Mouse (Mus musculus) macrophage (primary cell): ENCODE data around the gene Rsrc1. TPM values are rescaled to one million over a fixed set of nuclear protein-coding genes. Genes with fewer than 3 reads are reported as not detected.
"Not testable (repeated sequence)": the region's sequence is repeated elsewhere in the genome, so short reads cannot be mapped to it uniquely, and the experiment has no call there.

Source experiments
- H3K27ac ChIP-seq: fragments of 350-480 bp; formaldehyde crosslinking; 2 replicates; pipeline ENCODE4 v1.9.0; 2021
- H3K36me3 ChIP-seq: fragments of 350-480 bp; formaldehyde crosslinking; 2 replicates; pipeline ENCODE4 v1.9.0; 2021; ENCODE audit errors: inconsistent target
- H3K4me3 ChIP-seq: fragments of 350-480 bp; formaldehyde crosslinking; 2 replicates; pipeline ENCODE4 v1.9.0; 2021; ENCODE audit errors: inconsistent target
- H3K79me2 ChIP-seq: fragments of 350-480 bp; formaldehyde crosslinking; 2 replicates; pipeline ENCODE4 v1.9.0; 2021; ENCODE audit errors: inconsistent target
- WGBS: methylation state at CpG from one replicate; pipeline ENCODE4 v1.1.7; 2026; ENCODE audit warnings: inconsistent platforms; ENCODE audit not compliant: missing documents; 5-methylcytosine and 5-hydroxymethylcytosine counted together
- polyA plus RNA-seq: library from polyadenylated mRNA; stranded (reverse); fragments of 250-400 nt; gene quantifications from 3 replicates; pipeline ENCODE4 v1.2.4, GENCODE M21; 2018; ENCODE audit warnings: inconsistent platforms

Gene Rsrc1
- polyA plus RNA-seq, 1 experiment from 2014 or later = 38.8 TPM

DNA sequence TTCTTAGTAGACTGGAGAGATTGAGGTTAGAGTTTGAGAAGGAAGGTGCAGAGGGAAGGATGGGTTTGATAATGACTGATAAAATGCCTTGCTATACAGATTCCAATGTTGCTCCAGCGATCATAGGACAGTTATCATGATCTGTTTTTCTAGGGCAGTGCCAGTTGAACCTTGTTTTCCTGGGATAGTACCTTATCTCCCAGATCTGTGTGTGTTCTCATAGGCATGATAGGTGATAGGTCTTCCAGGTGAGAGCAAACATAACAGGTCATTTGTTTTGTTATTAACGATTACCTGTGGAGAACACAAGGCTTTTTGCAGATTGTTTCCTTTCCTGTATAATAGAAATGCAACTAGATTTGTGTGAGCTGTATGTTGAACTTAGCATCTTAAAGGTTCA, 94.3 kb downstream of the Rsrc1 start:
- Histone ChIP-seq H3K27ac (no peak overlapping the region), H3K36me3 (no peaks in the 10 kb centered on the region), H3K4me3 (no peak overlapping the region), H3K79me2 (no peaks in the 10 kb centered on the region)
- 93% methylated on average over 2 of the region's 2 CpGs for WGBS

DNA sequence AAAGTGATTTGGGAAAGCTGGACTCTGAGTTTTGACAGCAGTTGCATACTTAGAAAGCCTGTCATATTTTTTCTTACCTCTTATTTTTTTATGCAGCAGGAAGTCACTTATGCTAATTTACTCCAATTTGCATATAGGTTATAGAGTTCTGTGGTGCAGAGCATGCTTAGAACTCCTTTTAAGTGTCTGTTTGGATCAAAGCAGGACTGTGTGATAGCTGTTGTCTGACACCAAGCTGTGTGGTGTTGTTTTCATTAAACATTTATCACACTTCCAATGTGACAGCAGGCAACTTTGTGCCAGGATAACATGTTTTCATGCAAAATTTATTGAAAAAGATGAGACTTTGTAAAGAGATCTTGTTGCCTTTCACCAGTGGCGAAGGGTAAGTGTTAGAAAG, 103.6 kb downstream of the Rsrc1 start:
- Histone ChIP-seq H3K4me3 (no peak overlapping the region), H3K27ac (no peak overlapping the region), H3K36me3 (no peaks in the 10 kb centered on the region), H3K79me2 (no peaks in the 10 kb centered on the region)
- WGBS = 100% methylated on average over 1 of the region's 1 CpGs

DNA sequence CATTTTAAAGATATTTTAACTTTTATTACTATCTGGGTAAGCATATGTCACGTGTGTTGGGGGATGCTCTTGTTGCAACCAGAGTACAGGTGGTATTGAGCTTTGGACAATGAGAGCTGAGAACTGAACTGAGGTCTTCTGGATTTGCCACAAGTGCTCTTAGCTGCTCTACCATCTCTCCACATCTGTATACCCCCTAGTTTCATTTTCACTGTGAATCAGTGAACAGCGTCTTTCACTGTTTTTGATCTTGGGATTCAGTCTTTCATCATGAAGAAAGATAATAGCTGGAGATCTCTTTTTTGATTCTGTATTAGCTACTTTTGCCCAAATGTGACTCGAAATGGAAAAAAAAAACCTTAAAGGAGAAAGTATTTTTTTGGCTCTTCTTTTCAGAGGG, 127.2 kb downstream of the Rsrc1 start:
- Histone ChIP-seq H3K79me2 (no peaks in the 10 kb centered on the region), H3K27ac (no peak overlapping the region), H3K4me3 (no peak overlapping the region), H3K36me3 (no peaks in the 10 kb centered on the region)
- 98% methylated on average over 3 of the region's 3 CpGs for WGBS

DNA sequence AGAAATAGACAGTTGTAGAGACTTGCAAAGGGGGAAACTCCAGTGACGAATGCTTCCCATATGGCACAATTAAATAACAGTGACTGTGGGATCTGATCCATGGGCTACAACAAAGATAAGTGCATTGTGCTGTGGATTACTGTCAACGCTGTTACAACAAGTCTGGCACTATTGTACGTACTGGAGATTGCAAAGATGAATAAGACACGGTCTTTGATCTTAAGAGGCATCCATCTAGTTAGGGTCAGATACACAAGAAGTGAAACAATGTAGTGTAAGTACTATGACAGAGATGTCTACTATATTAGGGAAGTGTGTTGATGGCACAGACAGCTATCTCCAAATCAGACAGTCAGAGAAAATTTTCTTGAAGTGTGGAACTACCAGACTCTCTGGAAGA, 135.1 kb downstream of the Rsrc1 start:
- Histone ChIP-seq H3K79me2 (no peaks in the 10 kb centered on the region), H3K36me3 (no peaks in the 10 kb centered on the region), H3K4me3 (no peak overlapping the region), H3K27ac (no peak overlapping the region)
- WGBS = 91% methylated on average over 4 of the region's 4 CpGs

DNA sequence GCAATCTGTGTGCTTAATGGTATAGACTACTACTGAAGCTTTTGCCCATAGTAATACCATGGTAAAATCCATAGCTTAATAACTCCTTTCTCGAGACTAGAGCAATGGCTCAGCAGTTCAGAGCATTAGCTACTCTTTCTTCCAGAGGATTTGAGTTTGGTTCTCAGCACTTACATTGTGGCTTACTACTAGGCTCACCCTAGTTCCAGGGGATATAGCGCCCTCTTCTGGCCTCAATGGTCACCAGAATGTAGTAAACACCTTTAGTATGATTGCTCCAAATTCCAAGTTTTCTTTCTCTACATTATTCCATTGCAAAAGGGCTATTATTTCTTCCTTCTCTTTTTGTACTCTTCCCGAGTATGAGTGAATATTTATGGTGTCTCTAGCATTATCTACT, 151.3 kb downstream of the Rsrc1 start:
- H3K27ac ChIP-seq = no peak overlapping the region
- no peaks in the 10 kb centered on the region for H3K36me3 ChIP-seq
- H3K4me3 ChIP-seq = no peak overlapping the region
- 79% methylated on average over 3 of the region's 3 CpGs for WGBS
- no peaks in the 10 kb centered on the region for H3K79me2 ChIP-seq

DNA sequence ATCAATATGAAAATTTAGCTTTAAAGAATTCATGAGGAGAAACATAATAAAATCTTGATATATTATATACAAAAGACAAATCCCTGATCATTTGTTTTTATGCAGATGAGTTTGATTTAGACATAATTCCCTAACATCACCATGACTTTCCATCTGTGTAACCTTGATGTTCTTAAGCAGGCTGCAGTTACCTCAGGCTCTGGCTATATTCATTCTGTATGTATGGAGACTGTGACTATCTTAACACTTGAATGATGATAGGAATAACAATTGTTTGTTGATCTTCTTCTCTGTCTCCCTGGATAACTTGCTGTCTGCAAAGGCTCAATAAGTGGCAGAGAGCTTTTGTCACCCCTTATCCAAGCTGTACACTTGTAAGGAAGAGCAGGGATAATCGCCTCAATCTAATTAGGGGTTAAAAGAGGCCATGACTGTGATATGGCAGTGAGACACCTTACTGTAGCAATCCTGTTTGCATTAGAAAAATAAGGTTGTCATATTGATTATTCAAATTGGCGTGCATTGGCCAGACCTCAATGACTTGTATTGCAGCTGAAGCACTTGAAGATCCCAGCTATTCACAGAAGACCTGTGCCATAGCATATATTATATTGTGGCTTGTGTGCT, 154.7 kb downstream of the Rsrc1 start:
- Histone ChIP-seq H3K4me3 (no peak overlapping the region), H3K27ac (no peak overlapping the region), H3K36me3 (no peaks in the 10 kb centered on the region), H3K79me2 (no peaks in the 10 kb centered on the region)
- 93% methylated on average over 2 of the region's 2 CpGs for WGBS

DNA sequence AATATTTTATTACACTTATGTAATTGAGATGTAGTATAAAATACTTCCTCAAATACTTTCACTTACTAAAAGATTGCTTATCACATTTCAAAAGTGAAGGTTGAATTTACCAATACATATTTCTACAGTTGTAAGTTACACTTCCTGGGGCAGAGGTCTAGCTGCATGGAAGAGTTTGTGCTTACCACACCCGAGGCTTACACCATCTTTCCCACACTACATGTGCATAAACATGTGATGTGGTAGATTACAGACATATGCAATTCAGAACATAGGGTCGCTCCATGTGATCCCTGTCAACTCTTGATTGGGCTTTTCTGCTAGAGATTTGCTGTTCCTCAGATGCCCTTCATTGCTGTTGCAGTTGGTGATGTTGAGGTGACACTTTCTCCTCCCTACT, 163.8 kb downstream of the Rsrc1 start:
- no peaks in the 10 kb centered on the region for H3K79me2 ChIP-seq
- H3K4me3 ChIP-seq = no peak overlapping the region
- 82% methylated on average over 2 of the region's 2 CpGs for WGBS
- H3K36me3 ChIP-seq = no peaks in the 10 kb centered on the region
- no peak overlapping the region for H3K27ac ChIP-seq

DNA sequence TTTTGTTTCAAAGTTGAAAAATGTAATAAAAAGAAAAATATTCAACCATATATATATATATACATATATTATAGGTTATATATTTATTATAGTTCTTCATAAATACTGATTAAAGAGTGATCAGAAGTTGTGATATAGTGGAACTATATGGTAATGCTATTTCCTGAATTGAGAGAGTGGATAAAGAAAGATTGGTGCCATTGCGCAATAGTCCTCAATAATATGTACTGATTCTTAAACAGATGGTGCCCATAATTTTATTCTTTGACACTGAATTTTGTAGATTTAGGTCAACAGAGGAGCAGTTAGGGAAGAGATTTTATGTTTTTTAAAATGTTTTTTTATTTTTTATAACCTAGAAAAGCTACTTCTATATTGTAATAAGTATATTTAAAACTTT, 165.1 kb downstream of the Rsrc1 start:
- H3K27ac ChIP-seq = no peak overlapping the region
- no peaks in the 10 kb centered on the region for H3K79me2 ChIP-seq
- 100% methylated on average over 1 of the region's 1 CpGs for WGBS
- no peaks in the 10 kb centered on the region for H3K36me3 ChIP-seq
- no peak overlapping the region for H3K4me3 ChIP-seq

DNA sequence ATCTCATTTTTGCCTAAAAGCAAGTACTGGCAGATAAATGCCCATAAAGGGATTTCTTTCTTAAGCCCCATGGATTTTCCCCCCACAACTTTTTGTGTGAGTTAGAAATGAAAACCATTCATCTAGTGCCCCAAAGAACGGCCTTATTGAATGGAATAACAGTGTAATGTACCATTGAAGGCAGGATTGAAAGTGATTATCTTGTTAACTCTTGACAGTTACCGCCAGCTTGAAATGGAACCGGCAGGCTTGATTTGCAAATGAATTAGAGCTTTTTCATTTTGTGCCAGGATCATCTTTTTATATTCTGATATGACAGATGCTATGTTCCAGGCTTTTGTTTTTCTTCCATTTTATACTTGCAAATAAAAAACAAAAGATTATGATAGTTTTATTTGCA, 166.1 kb downstream of the Rsrc1 start:
- no peaks in the 10 kb centered on the region for H3K36me3 ChIP-seq
- H3K4me3 ChIP-seq = no peak overlapping the region
- H3K27ac ChIP-seq = no peak overlapping the region
- 100% methylated on average over 3 of the region's 3 CpGs for WGBS
- no peaks in the 10 kb centered on the region for H3K79me2 ChIP-seq

DNA sequence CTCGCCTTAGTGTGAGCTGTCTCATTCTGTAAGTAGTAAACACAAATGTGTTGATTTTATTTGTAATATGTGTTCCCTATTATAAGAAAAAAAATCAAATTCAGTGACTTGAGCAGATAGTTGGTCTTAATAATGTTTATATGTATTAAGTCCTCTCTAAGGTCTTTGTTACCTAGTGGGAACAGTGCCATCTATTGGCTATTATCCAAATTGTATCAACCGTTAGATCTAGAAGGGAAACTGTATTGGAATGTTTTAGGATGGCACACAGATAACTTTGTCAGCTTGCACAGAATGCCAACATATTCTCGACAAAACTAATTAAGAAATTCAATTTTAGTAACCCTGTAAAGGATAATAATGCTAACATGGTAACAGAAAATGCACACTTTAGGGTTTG, 216.0 kb downstream of the Rsrc1 start:
- Histone ChIP-seq H3K36me3 (no peaks in the 10 kb centered on the region), H3K27ac (no peak overlapping the region)
- WGBS = 57% methylated on average over 3 of the region's 3 CpGs

DNA sequence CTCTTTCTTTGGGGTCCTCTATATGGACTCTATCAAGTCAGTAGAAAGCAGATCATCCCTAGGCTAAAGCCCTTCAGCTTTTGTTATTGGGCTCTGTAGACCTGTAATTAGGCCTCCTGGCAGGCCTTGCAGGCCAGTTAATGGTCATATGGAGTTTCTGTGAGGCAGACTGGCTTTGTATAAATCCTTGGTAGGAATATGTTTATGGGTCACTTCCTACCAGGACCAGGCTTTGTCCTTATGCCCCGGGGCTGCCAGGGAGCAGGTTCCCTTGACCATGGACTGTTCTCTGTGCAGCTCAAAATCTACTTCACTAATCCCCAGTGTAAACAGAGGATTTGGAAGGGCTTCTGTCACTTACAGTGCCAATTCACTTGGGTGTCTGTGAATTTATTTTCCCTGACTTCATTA, 231.9 kb downstream of the Rsrc1 start:
- H3K36me3 ChIP-seq = no peaks in the 10 kb centered on the region
- H3K27ac ChIP-seq = no peak overlapping the region
- H3K4me3 ChIP-seq = no peak overlapping the region
- 100% methylated on average over 1 of the region's 1 CpGs for WGBS
- H3K79me2 ChIP-seq = no peaks in the 10 kb centered on the region

More for the DNA sequence above, 216.0 kb downstream of the Rsrc1 start:
- Histone ChIP-seq H3K4me3 (no peak overlapping the region), H3K79me2 (no peaks in the 10 kb centered on the region)

DNA sequence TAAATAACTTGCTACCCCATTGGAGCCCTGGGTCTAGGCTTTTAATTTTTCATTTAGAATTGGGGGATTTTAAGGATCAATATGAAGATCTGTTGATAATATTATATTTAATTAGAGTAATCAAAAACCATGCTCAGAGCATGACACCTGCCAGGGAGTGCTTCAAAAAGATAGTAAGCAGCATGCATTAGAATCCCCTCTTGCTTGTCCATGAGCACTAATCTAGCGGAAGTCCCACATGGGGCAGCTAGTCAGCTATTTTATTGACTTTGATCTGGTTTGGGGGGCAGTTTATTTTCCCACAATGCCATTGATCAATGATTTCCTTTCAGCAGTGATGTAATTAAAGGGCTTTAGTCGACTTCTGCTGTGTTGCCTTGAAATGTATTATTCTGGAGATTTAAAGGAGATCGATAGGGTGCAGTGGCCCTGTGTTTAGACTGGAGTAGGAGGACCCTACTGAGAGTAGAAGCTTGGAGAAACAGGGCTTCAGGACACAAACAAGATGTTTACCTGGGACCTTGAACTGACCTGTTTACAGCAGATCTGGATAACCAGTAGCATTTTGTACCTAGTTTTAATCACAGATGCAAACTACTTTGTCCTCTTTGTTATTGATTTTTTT, 251.5 kb downstream of the Rsrc1 start:
- no peak overlapping the region for H3K27ac ChIP-seq
- H3K79me2 ChIP-seq = no peaks in the 10 kb centered on the region
- WGBS = 83% methylated on average over 3 of the region's 3 CpGs
- H3K4me3 ChIP-seq = no peak overlapping the region
- H3K36me3 ChIP-seq = no peaks in the 10 kb centered on the region

DNA sequence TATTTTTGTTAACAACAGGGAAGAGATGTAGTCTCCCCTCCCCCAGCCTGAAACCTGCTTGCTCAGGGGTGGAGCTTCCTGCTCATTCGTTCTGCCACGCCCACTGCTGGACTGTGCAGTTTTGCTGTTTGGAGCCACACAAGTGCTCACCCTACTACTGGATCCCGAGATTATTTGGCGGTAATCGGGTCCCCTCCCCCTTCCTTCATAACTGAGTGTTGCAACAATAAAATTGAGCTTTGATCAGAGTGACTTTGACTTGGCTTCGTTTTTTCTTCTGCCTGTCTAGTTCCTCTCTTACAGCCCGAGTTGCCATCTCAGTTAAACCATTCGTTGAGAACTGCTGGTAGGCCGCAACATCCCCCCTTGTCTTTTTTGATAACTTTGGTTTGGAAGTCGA, 261.3 kb downstream of the Rsrc1 start:
- H3K36me3 ChIP-seq, H3K79me2 ChIP-seq, H3K27ac ChIP-seq, H3K4me3 ChIP-seq: not testable (repeated sequence)
- whole genome bisulfite sequencing = 95% methylated on average over 7 of the region's 10 CpGs

DNA sequence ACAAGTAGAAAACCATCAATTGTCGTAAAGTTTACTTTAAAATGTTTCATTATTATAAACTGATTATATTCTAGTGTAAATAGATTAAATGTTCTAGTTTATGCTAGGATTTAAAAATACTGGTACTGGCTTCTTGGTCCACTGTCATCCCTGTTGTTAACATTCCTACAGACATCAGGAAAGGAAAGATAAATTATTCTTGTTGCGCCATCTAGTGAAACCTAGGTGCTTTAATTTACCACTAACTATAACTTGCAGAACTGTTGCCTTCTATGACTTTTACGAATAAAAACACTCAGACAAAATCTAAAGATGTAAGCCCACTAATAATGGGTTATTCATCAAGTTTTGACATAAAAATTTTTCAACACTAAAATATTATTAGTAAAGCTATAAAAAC, 286.3 kb downstream of the Rsrc1 start:
- Histone ChIP-seq H3K4me3 (no peak overlapping the region), H3K36me3 (no peaks in the 10 kb centered on the region), H3K27ac (no peak overlapping the region), H3K79me2 (no peaks in the 10 kb centered on the region)
- 84% methylated on average over 3 of the region's 3 CpGs for WGBS

DNA sequence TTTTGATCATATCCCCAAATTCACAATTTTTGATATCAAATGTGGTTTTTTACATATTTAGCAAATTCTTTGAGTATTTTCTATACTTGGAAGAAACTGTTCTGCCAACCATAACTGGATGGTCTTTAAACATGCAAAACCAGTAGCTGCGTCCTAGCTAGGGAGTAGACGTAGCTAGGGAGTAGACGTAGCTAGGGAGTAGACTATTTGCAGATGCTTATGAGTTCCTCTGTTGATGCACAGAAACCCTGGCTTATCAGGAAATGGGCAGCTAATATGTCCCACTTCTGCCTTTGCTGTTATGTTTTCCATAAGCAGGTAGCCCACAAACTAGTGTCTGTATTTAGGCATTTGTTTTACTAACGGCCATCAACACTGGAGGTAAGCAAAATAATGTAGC, 298.6 kb downstream of the Rsrc1 start:
- no peaks in the 10 kb centered on the region for H3K79me2 ChIP-seq
- no peak overlapping the region for H3K27ac ChIP-seq
- 98% methylated on average over 4 of the region's 4 CpGs for WGBS
- H3K4me3 ChIP-seq = no peak overlapping the region
- H3K36me3 ChIP-seq = no peaks in the 10 kb centered on the region

DNA sequence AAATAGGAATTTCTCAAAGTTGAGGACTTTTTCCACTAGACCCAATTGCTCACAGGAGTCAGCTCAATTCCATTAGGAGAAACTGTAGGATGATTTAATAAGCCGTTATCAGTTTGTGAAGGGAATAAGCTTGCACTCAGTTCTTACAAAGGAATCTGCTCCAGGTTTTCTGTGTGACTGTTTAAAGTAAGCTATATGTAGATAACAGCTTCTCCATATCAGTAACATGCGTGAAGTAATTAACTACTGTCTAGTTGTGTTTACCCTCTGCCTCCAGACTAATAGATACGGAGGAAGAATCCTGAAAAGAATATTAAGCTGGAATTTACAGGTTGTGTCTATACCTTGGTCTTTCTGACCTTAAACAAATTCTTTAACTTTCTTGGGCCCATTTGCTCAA, 299.1 kb downstream of the Rsrc1 start:
- Histone ChIP-seq H3K79me2 (no peaks in the 10 kb centered on the region), H3K27ac (no peak overlapping the region), H3K4me3 (no peak overlapping the region), H3K36me3 (no peaks in the 10 kb centered on the region)
- WGBS = 96% methylated on average over 3 of the region's 3 CpGs
